Mouse (Mus musculus): ENCODE results near the gene Olfr1358. TPM values are rescaled to one million over a fixed set of nuclear protein-coding genes. Genes with fewer than 3 reads are reported as not detected.

Gene Olfr1358
- total RNA-seq, 2 experiments from 2014 or later: not detected

- intact Hi-C loops (cut with DNase I): loop anchor here (10.0 kb wide), 1 partner anchor 64 kb away; no protein-coding TSS in a partner anchor
- DNase-seq (ENCODE audit: low spot score in 2 of 2): peak; percentile 4
Measured at GRCm38 (mm10) chr10:78540943-78541342, 23.7 kb downstream of the Olfr1358 start.

- intact Hi-C loops (cut with DNase I): no loop called here
- no peak for DNase-seq (ENCODE audit: low spot score in 2 of 2)
Measured at GRCm38 (mm10) chr10:78565070-78565469, 47.8 kb downstream of the Olfr1358 start.

GRCm38 (mm10) chr10:78569191-78569590, 52.0 kb downstream of the Olfr1358 start:
- intact Hi-C loops (cut with DNase I): no loop called here
- DNase-seq (ENCODE audit: low spot score in 2 of 2): no peak

- intact Hi-C loops (cut with DNase I): loop anchor here (5.0 kb wide), 1 partner anchor 102 kb away; no protein-coding TSS in a partner anchor
- no peak for DNase-seq (ENCODE audit: low spot score in 2 of 2)
Measured at GRCm38 (mm10) chr10:78569686-78570085, 52.5 kb downstream of the Olfr1358 start.

Small RNAs within 50 kb of the gene (microRNA-seq; reads per million reads assigned to microRNA genes)
- 0 reads per million in 2 experiments for gene Gm27541

Other genes with a start within 250 kb of the Olfr1358 start
- 100 to 1,000 TPM; 290 to 296 TPM for gene Agpat3, start 164.9 kb upstream of the Olfr1358 start, total RNA-seq (2021)
- 100 to 1,000 TPM; 355 to 365 TPM for gene Rrp1, start 104.4 kb upstream of the Olfr1358 start, total RNA-seq (2021)
- 10 to 100 TPM; 35.9 to 39.2 TPM for gene Cstb, start 91.8 kb upstream of the Olfr1358 start, total RNA-seq (2021)
- 10 to 100 TPM; 92.2 to 92.3 TPM for gene Pdxk, start 52.5 kb upstream of the Olfr1358 start, total RNA-seq (2021)
- 10 to 100 TPM; 18.2 to 27.4 TPM for gene Ilvbl, start 56.9 kb downstream of the Olfr1358 start, total RNA-seq (2021)
- gene Syde1, start 74.5 kb downstream of the Olfr1358 start, total RNA-seq (2021): 1 to 10 TPM; 3.6 to 5.1 TPM
- gene Olfr1357, start 100.6 kb downstream of the Olfr1358 start, total RNA-seq (2021): not detected
- not detected for gene Casp14, start 200.9 kb downstream of the Olfr1358 start, total RNA-seq (2021)
- under 1 TPM; 0.46 to 0.51 TPM for gene Ccdc105, start 235.6 kb downstream of the Olfr1358 start, total RNA-seq (2021)

All from left cerebral cortex, postnatal 14 days (tissue).